Mouse (Mus musculus) left cerebral cortex, postnatal 10 days (tissue): Measurements from ENCODE around the gene Kcnip2. TPM values are rescaled to one million over a fixed set of nuclear protein-coding genes. Genes with fewer than 3 reads are reported as not detected.
A peak's percentile ranks its signal among the peaks of the same experiment; 100 is the strongest.
"Not testable (repeated sequence)": the region's sequence is repeated elsewhere in the genome, so short reads cannot be mapped to it uniquely, and the experiment has no call there.

Experiments
- DNase-seq, 2 experiments: peaks; one replicate each; pipeline ENCODE4 v3.0.0; 2021 to 2022; ENCODE audit warnings: low spot score in 2 of 2, mixed read lengths in 1 of 2; ENCODE audit errors: extremely low spot score in 1 of 2
- intact Hi-C: fragments of 180-260 bp; cut with DNase I; formaldehyde crosslinking; loops from one replicate; pipeline ENCODE4 v1.15.1; 2025
- total RNA-seq, 2 experiments: library from RNA; stranded (reverse); gene quantifications; 2 replicates each; pipeline ENCODE4 v1.2.3; 2021

The Kcnip2 gene
- total RNA-seq, 2 experiments from 2014 or later = 114 to 127 TPM

DNA sequence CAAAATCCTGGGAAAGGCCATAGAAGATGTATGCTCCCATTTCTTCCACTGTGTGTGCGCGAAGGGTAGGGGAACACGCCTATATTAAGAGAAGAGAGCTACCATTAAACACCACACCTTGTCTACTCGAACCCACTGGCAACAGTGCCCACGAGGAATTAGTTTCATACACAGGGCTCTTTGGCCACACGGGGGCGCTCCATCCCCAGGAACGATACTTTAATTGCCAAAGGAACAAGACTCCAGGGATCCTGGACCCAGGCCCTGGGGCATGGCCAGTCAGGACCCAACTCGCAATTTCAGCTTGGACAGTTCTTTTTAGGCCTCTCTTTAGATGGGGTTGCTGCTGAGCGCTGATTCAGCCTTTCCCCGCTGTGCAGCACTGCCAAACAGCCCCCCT is 2.6 kb downstream of the Kcnip2 start:
- intact Hi-C loops = loop anchor here (2.0 to 10.0 kb wide), 2 partner anchors 140 to 202 kb away; no protein-coding TSS in a partner anchor
- DNase-seq = peak; percentile 87 to 89

GRCm38 (mm10) chr19:45812673-45813252 is 3.1 kb downstream of the Kcnip2 start:
- no peak for DNase-seq
- intact Hi-C loops = loop anchor here (2.0 to 10.0 kb wide), 2 partner anchors 140 to 202 kb away; no protein-coding TSS in a partner anchor

DNA sequence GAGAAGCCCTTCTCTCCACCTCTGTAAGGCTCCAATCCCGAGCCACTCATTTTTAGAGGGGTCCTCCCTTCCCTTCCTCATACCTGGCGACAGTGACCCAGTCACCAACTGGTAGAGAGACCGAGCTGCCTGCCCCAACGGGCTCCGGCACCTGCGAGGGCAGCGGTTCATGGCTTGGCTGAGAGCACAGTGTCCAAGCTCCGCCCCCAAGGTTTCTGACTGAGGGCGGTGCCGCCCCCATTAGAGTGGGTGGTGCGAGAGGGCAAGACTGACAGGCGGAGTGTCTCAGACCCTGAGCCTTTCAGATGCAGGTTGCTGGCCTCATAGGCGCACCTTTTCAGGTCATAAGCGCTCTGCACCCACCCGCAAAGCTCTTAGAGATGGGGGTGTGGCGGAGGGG is 3.7 kb downstream of the Kcnip2 start:
- intact Hi-C loops = loop anchor here (2.0 to 10.0 kb wide), 2 partner anchors 141 to 203 kb away; no protein-coding TSS in a partner anchor
- peak in 1 of 2 experiments; percentile 60 for DNase-seq

DNA sequence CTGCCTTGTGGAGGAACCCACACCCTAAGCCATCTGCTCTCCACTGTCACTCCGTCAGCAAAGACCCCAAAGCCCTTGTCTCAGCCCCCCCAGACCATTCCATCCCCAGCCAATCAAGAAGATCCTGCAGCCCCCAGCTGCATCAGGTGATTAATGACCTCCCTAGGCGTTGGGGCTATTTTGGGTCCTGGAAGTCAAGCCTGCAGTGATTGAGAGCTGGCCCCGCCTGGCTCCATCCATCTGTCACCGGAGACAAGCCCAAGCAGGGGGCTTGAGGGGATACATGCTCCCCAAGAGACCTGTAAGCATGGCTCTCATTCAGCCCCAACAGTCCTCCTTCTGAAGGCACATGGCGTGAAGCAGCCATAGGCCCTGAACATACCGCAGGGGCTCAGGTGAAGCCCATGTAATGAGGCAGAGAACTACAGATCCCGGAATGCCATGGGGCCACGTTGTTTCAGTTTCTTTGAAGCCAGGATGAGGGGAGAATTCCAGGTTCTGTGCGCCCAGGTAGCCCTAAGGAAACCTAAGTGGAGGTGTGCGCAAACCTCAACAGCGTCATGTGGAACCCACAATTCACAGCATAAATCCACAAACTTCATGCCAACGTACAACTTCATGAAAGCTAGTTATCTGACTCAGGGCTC is 4.7 kb downstream of the Kcnip2 start:
- no peak for DNase-seq
- intact Hi-C loops = loop anchor here (10.0 kb wide), 1 partner anchor 204 kb away; no protein-coding TSS in a partner anchor

GRCm38 (mm10) chr19:45807732-45808131 is 8.1 kb downstream of the Kcnip2 start:
- intact Hi-C loops = no loop called here
- no peak for DNase-seq

DNA sequence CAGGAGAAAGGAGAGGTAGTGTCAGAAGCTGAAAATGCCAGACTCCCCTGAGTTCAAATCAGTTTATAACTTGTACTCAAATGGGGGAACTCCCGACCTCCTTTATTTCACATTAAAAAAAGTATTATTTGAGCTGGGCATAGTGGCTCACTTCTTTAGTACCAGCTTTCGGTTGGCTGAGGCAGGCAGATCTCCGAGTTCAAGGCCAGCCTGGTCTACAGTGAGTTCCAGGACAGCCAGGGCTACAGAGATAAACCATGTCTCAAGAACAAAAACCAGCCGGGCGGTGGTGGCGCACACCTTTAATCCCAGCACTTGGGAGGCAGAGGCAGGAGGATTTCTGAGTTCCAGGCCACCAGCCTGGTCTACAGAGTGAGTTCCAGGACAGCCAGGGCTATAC is 10.0 kb downstream of the Kcnip2 start:
- DNase-seq, intact Hi-C loops: not testable (repeated sequence)

- DNase-seq = no peak
- intact Hi-C loops = no loop called here
Measured at GRCm38 (mm10) chr19:45804593-45805368, 11.1 kb downstream of the Kcnip2 start.

GRCm38 (mm10) chr19:45803408-45803807 is 12.5 kb downstream of the Kcnip2 start:
- intact Hi-C loops = no loop called here
- DNase-seq = no peak

DNA sequence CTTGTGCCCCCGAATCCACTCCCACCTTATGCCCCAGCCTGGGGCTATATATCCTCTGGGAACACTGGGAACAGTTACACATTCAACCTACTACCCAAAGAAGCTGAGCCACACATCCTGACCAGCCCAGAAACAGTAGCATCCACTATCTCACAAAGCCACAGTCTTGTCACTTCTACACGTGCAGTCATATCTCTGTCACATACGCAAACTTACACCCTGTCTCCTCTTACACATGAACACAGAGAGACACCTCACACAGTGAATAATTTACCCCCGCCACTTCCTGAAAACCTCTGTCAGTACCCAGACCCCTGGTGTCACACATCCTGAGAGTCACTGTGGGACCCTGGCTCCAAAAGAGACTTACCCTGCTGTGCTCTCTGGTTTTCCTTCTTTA is 13.2 kb downstream of the Kcnip2 start:
- intact Hi-C loops = no loop called here
- DNase-seq = no peak

- intact Hi-C loops = no loop called here
Measured at GRCm38 (mm10) chr19:45796879-45797278, 19.0 kb downstream of the Kcnip2 start.

GRCm38 (mm10) chr19:45796061-45796556 is 19.8 kb downstream of the Kcnip2 start:
- intact Hi-C loops = no loop called here
- no peak for DNase-seq

More at GRCm38 (mm10) chr19:45796879-45797278, 19.0 kb downstream of the Kcnip2 start:
- DNase-seq = no peak

DNA sequence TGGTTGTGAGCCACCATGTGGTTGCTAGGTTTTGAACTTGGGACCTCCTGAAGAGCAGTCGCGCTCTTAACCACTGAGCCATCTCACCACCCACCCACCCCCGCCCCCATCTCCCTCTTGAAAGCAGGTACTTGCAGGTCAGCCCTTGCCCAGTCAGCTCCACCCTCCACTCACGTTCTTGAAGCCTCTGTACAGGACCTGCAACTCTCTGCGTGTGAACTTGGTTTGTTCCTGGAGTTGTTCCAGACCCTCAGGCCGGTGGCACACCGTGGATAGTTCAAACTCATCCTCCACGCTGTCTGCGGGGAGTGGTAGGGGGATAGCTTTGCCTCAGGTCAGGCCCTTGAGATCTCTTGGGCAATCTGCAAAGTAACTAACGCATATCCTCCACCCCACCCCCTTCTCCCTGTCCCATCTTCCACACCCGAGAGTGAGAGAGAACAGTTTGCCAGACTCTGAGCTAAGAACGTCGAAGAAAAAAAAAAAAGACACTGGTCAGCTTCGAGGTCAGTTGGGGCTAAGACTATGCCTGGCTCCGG is 20.4 kb downstream of the Kcnip2 start:
- no peak for DNase-seq
- intact Hi-C loops = no loop called here

DNA sequence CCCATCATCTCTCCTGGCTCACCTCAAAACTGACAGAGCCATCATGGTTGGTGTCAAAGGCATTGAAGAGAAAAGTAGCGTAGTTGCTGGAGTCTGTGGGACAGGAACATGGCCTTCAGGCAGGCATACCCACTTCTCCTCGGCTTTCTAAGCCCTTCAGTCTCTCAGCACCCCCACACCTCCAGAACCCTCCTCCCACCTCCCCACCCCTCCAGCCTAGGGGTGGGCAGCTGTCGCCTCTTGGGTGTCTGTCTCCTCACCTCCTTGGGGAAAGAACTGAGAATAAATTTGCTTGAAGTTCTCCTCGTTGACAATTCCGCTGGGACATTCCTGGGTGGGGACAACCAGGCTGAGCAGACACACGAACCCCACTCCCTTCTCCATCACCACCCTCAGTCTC is 21.1 kb downstream of the Kcnip2 start:
- no peak for DNase-seq
- intact Hi-C loops = no loop called here

- DNase-seq = no peak
- intact Hi-C loops = no loop called here
Measured at GRCm38 (mm10) chr19:45792404-45792803, 23.5 kb downstream of the Kcnip2 start.

DNA sequence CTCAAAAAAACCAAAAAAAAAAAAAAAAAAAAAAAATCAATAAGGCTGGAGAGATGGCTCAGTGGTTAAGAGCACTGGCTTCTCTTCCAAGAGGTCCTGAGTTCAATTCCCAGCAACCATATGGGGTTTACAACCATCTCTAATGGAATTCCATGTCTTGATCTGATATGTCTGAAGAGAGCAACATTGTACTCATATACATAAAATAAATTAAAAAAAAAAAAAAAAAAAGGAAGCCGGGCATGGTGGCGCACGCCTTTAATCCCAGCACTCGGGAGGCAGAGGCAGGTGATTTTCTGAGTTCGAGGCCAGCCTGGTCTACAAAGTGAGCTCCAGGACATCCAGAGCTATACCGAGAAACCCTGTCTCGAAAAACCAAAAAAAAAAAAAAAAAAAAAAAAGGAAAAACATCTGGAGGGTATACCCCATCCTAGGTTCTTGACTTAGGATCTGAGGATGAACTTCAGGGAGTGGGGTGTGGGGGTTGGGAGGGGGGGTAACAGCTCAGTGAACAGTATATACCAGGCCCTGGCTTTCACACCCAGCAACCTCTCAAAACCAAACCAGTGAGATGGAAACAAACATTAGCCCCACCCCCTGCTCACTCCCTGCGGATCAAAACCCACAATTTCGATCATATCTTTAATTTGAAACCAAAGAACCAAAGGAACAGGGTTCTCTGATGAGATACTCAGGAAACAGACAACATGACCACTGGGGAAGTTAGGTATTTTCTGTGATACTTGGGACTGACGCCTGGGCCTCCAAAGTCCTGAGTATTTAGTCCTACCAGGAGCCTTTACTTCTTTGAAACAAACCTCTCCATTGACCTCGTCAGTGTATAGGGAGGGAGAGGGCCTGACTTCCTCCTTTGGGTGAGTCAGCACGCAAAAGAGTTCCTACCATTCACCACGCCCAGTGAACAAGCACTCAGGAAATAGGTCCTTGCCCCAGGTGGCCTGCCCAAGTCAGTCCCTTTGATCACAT is 25.7 kb downstream of the Kcnip2 start:
- no peak for DNase-seq
- intact Hi-C loops = no loop called here

GRCm38 (mm10) chr19:45789365-45789764 is 26.5 kb downstream of the Kcnip2 start:
- intact Hi-C loops = no loop called here

GRCm38 (mm10) chr19:45788337-45788736 is 27.5 kb downstream of the Kcnip2 start:
- intact Hi-C loops = no loop called here
- no peak for DNase-seq

More at GRCm38 (mm10) chr19:45789365-45789764, 26.5 kb downstream of the Kcnip2 start:
- no peak for DNase-seq

DNA sequence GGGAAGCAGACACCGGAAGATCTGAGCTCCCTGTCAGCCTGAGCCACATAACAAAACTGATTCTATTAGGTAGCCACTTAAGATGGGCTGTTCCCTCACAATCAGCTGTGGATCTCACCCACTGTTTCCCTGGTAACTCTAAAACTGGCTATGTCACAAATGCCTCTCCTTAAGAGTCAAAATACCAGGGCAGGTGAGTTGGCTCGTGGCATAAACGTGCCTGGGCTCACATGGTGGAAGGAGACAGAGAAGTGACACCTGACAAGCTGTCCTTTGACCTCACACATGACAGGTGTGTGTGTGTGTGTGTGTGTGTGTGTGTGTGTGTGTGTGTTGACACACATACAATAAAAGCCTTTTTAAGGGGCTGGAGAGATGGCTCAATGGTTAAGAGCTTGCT is 28.4 kb downstream of the Kcnip2 start:
- intact Hi-C loops = no loop called here
- no peak for DNase-seq
